Mouse (Mus musculus) heart, embryonic 12.5 days (tissue): ENCODE data around the gene Acyp2. TPM values are rescaled to one million over a fixed set of nuclear protein-coding genes. Genes with fewer than 3 reads are reported as not detected.

Source experiments
- ATAC-seq: fragments of 200-750 bp; cut with Nextera tagmentation; 2 replicates; pipeline ENCODE4 v1.8.0; 2017; ENCODE audit warnings: moderate TSS enrichment, moderate library complexity; ENCODE audit not compliant: insufficient number of reproducible peaks, low FRiP score
- H3K27ac ChIP-seq: fragments of 300-500 bp; sonication (generic); 2 replicates; pipeline ENCODE4 v1.5.1; 2016; ENCODE audit warnings: mild to moderate bottlenecking, moderate library complexity; ENCODE audit not compliant: poor library complexity, severe bottlenecking
- H3K27me3 ChIP-seq: fragments of 300-500 bp; sonication (generic); replicated peaks from 2 replicates; pipeline ENCODE4 v1.6.1; 2016; ENCODE audit warnings: mild to moderate bottlenecking, moderate library complexity
- H3K36me3 ChIP-seq: fragments of 300-500 bp; sonication (generic); 2 replicates; pipeline ENCODE4 v1.6.1; 2016; ENCODE audit warnings: mild to moderate bottlenecking, moderate library complexity
- H3K4me1 ChIP-seq: fragments of 300-500 bp; sonication (generic); replicated peaks from 2 replicates; pipeline ENCODE4 v1.6.1; 2016; ENCODE audit warnings: mild to moderate bottlenecking
- H3K4me2 ChIP-seq: fragments of 300-500 bp; sonication (generic); 2 replicates; pipeline ENCODE4 v1.6.1; 2016; ENCODE audit warnings: mild to moderate bottlenecking, moderate library complexity
- H3K4me3 ChIP-seq: fragments of 300-500 bp; sonication (generic); 2 replicates; pipeline ENCODE4 v1.5.1; 2016; ENCODE audit warnings: mild to moderate bottlenecking
- H3K9ac ChIP-seq: fragments of 300-500 bp; sonication (generic); 2 replicates; pipeline ENCODE4 v1.6.1; 2016; ENCODE audit warnings: mild to moderate bottlenecking, moderate library complexity
- H3K9me3 ChIP-seq: fragments of 300-500 bp; sonication (generic); replicated peaks from 2 replicates; pipeline ENCODE4 v1.6.1; 2016; ENCODE audit warnings: mild to moderate bottlenecking, moderate library complexity
- WGBS: fragments of 180-500 bp; shearing (Covaris S2); methylation state at CpG from one replicate; pipeline ENCODE4 v1.1.7; 2016; 5-methylcytosine and 5-hydroxymethylcytosine counted together
- polyA plus RNA-seq: library from polyadenylated mRNA; unstranded; fragments of >200 nt; fragmentation: Nextera tagmentation; extraction: Ambion mirVana; gene quantifications from 2 replicates; pipeline ENCODE4 v1.2.1, GENCODE M21; 2016

Gene Acyp2
- polyA plus RNA-seq = 27.7 and 28.6 TPM in 2 replicates

- H3K36me3 ChIP-seq = no peaks in the 10 kb centered on the region
- H3K9ac ChIP-seq = peak within 1 kb of the TSS; percentile 90
- peak within 1 kb of the TSS; percentile 68 for H3K4me2 ChIP-seq
- peak within 1 kb of the TSS; percentile 83 for H3K4me3 ChIP-seq
- H3K9me3 ChIP-seq = no peaks in the 10 kb centered on the region
- H3K27me3 ChIP-seq = no peaks in the 10 kb centered on the region
- ATAC-seq = peak; percentile 98
- WGBS = 0% methylated on average over 40 of the region's 40 CpGs
- H3K27ac ChIP-seq = peak within 1 kb of the TSS; percentile 92
- no peaks in the 10 kb centered on the region; the same call in 1 of the 2 replicates for H3K4me1 ChIP-seq
These were observed at the start of gene Acyp2 for GRCm38 (mm10) chr11:30649001-30649637. Acyp2 (minus strand) TSS chr11:30649587.

- H3K4me1 ChIP-seq = no peaks in the 10 kb centered on the region
- no peak overlapping the region for H3K27ac ChIP-seq
- H3K4me3 ChIP-seq = no peak overlapping the region
- H3K9me3 ChIP-seq = no peaks in the 10 kb centered on the region
- no peaks in the 10 kb centered on the region for H3K36me3 ChIP-seq
- ATAC-seq = no peak
- no peak overlapping the region for H3K4me2 ChIP-seq
- H3K27me3 ChIP-seq = no peaks in the 10 kb centered on the region
- WGBS = 70% methylated on average over 1 of the region's 1 CpGs
- H3K9ac ChIP-seq = no peak overlapping the region
These were observed 40.0 kb upstream of the Acyp2 start for GRCm38 (mm10) chr11:30689421-30689820.

- WGBS = 81% methylated on average over 1 of the region's 1 CpGs
- ATAC-seq = no peak
These were observed 26.7 kb upstream of the Acyp2 start for GRCm38 (mm10) chr11:30676086-30676485.

GRCm38 (mm10) chr11:30672719-30673118, 23.3 kb upstream of the Acyp2 start:
- Histone ChIP-seq H3K4me3 (no peak overlapping the region), H3K27ac (no peak overlapping the region), H3K4me1 (peaks cover 5% of the 10 kb centered on the region; the same call in 1 of the 2 replicates), H3K36me3 (no peaks in the 10 kb centered on the region), H3K9me3 (no peaks in the 10 kb centered on the region), H3K4me2 (no peak overlapping the region), H3K9ac (no peak overlapping the region), H3K27me3 (no peaks in the 10 kb centered on the region)
- WGBS = 44% methylated on average over 1 of the region's 1 CpGs
- ATAC-seq = no peak

More at GRCm38 (mm10) chr11:30676086-30676485, 26.7 kb upstream of the Acyp2 start:
- Histone ChIP-seq H3K9me3 (no peaks in the 10 kb centered on the region), H3K36me3 (no peaks in the 10 kb centered on the region), H3K27ac (no peak overlapping the region), H3K4me2 (no peak overlapping the region), H3K9ac (no peak overlapping the region), H3K4me1 (no peaks in the 10 kb centered on the region), H3K27me3 (no peaks in the 10 kb centered on the region), H3K4me3 (no peak overlapping the region)

- 86% methylated on average over 3 of the region's 3 CpGs for WGBS
- no peak overlapping the region for H3K4me3 ChIP-seq
- H3K4me2 ChIP-seq = no peak overlapping the region
- H3K9ac ChIP-seq = no peak overlapping the region
- no peaks in the 10 kb centered on the region for H3K4me1 ChIP-seq
- H3K36me3 ChIP-seq = no peaks in the 10 kb centered on the region
- H3K9me3 ChIP-seq = no peaks in the 10 kb centered on the region
- H3K27ac ChIP-seq = no peak overlapping the region
- H3K27me3 ChIP-seq = no peaks in the 10 kb centered on the region
- no peak for ATAC-seq
These were observed 13.6 kb upstream of the Acyp2 start for GRCm38 (mm10) chr11:30663001-30663400.

- H3K36me3 ChIP-seq = no peaks in the 10 kb centered on the region
- ATAC-seq = no peak
- H3K9me3 ChIP-seq = no peaks in the 10 kb centered on the region
- no peaks in the 10 kb centered on the region for H3K27me3 ChIP-seq
- no peak overlapping the region for H3K4me2 ChIP-seq
- WGBS = 84% methylated on average over 2 of the region's 2 CpGs
- no peak overlapping the region for H3K27ac ChIP-seq
- H3K9ac ChIP-seq = no peak overlapping the region
- H3K4me1 ChIP-seq = no peaks in the 10 kb centered on the region
- no peak overlapping the region for H3K4me3 ChIP-seq
These were observed 13.2 kb upstream of the Acyp2 start for GRCm38 (mm10) chr11:30662591-30662990.

- Histone ChIP-seq H3K27ac (no peak overlapping the region), H3K4me1 (no peaks in the 10 kb centered on the region)
- WGBS = 33% methylated on average over 2 of the region's 2 CpGs
These were observed 7.7 kb upstream of the Acyp2 start for GRCm38 (mm10) chr11:30657069-30657468.

GRCm38 (mm10) chr11:30656060-30656459, 6.7 kb upstream of the Acyp2 start:
- ATAC-seq = no peak
- 82% methylated on average over 4 of the region's 4 CpGs for whole genome bisulfite sequencing
- no peak overlapping the region for H3K27ac ChIP-seq

More at GRCm38 (mm10) chr11:30657069-30657468, 7.7 kb upstream of the Acyp2 start:
- no peaks in the 10 kb centered on the region for H3K36me3 ChIP-seq
- H3K4me2 ChIP-seq = no peak overlapping the region
- H3K9ac ChIP-seq = no peak overlapping the region
- no peaks in the 10 kb centered on the region for H3K27me3 ChIP-seq
- no peak; the same call in 1 of the 2 replicates for ATAC-seq
- no peak overlapping the region for H3K4me3 ChIP-seq
- no peaks in the 10 kb centered on the region for H3K9me3 ChIP-seq

GRCm38 (mm10) chr11:30650416-30650815, 1.0 kb upstream of the Acyp2 start:
- Histone ChIP-seq H3K4me1 (no peaks in the 10 kb centered on the region; the same call in 1 of the 2 replicates), H3K4me2 (no peak overlapping the region), H3K9me3 (no peaks in the 10 kb centered on the region), H3K36me3 (no peaks in the 10 kb centered on the region), H3K27ac (no peak overlapping the region), H3K4me3 (no peak overlapping the region), H3K9ac (no peak overlapping the region), H3K27me3 (no peaks in the 10 kb centered on the region)
- 91% methylated on average over 1 of the region's 1 CpGs for WGBS
- no peak for ATAC-seq

More at GRCm38 (mm10) chr11:30656060-30656459, 6.7 kb upstream of the Acyp2 start:
- Histone ChIP-seq H3K9me3 (no peaks in the 10 kb centered on the region), H3K4me2 (no peak overlapping the region), H3K4me1 (no peaks in the 10 kb centered on the region), H3K4me3 (no peak overlapping the region), H3K9ac (no peak overlapping the region), H3K27me3 (no peaks in the 10 kb centered on the region), H3K36me3 (no peaks in the 10 kb centered on the region)

- Histone ChIP-seq H3K4me3 (no peak overlapping the region), H3K4me2 (no peak overlapping the region), H3K27me3 (no peaks in the 10 kb centered on the region), H3K4me1 (no peaks in the 10 kb centered on the region), H3K9ac (no peak overlapping the region), H3K9me3 (no peaks in the 10 kb centered on the region), H3K36me3 (no peaks in the 10 kb centered on the region), H3K27ac (no peak overlapping the region)
- ATAC-seq = no peak
- 88% methylated on average over 1 of the region's 1 CpGs for WGBS
These were observed 13.7 kb downstream of the Acyp2 start for GRCm38 (mm10) chr11:30635674-30636073.

- Histone ChIP-seq H3K9ac (no peak overlapping the region), H3K27ac (no peak overlapping the region), H3K4me3 (no peak overlapping the region), H3K27me3 (no peaks in the 10 kb centered on the region), H3K9me3 (no peaks in the 10 kb centered on the region), H3K36me3 (no peaks in the 10 kb centered on the region), H3K4me1 (no peaks in the 10 kb centered on the region), H3K4me2 (no peak overlapping the region)
- no peak for ATAC-seq
- 82% methylated on average over 6 of the region's 6 CpGs for WGBS
These were observed 18.9 kb downstream of the Acyp2 start for GRCm38 (mm10) chr11:30630514-30630913.

GRCm38 (mm10) chr11:30623218-30623617, 26.2 kb downstream of the Acyp2 start:
- Histone ChIP-seq H3K36me3 (no peaks in the 10 kb centered on the region), H3K9me3 (no peaks in the 10 kb centered on the region), H3K27ac (no peak overlapping the region), H3K27me3 (no peaks in the 10 kb centered on the region), H3K4me3 (no peak overlapping the region), H3K9ac (no peak overlapping the region), H3K4me2 (no peak overlapping the region), H3K4me1 (peaks cover 6% of the 10 kb centered on the region; the same call in 1 of the 2 replicates)
- WGBS = 69% methylated on average over 2 of the region's 2 CpGs
- ATAC-seq = no peak
